Mouse (Mus musculus): ENCODE data around the gene Gm45208. TPM values are rescaled to one million over a fixed set of nuclear protein-coding genes. Genes with fewer than 3 reads are reported as not detected.
"Not testable (repeated sequence)": the region's sequence is repeated elsewhere in the genome, so short reads cannot be mapped to it uniquely, and the experiment has no call there.

The Gm45208 gene
- polyA plus RNA-seq, 1 experiment: not detected

GRCm38 (mm10) chrX:7727176-7727575, 5.1 kb downstream of the Gm45208 start:
- no peak for DNase-seq (ENCODE audit: low spot score)

GRCm38 (mm10) chrX:7728215-7728921, 6.3 kb downstream of the Gm45208 start, which contains the start of gene Praf2:
Gene Praf2 (plus strand): TSS chrX:7728439.
- DNase-seq (ENCODE audit: low spot score): peak; percentile 45

DNA sequence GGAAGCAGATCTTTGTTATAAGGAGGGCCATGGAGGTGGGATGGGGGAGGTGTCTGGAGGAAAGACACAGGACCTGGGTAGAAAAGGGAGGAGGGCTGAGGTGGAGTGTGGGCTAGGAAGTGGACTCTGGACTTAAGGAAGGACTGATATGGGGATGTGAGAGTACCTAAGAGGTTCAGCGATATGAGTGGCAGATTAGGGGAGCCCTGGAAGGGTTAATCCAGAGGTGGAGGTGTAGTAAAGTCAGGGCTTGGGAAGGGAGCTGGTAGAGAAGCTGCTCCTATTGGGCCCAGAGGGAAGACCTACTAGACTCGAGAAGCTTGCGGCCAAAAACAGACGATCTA, 6.8 kb downstream of the Gm45208 start:
- DNase-seq (ENCODE audit: low spot score): no peak

GRCm38 (mm10) chrX:7733571-7734156, 11.6 kb downstream of the Gm45208 start:
- DNase-seq (ENCODE audit: low spot score): peak; percentile 41

GRCm38 (mm10) chrX:7739336-7740081, 17.5 kb downstream of the Gm45208 start:
- DNase-seq (ENCODE audit: low spot score): no peak

DNA sequence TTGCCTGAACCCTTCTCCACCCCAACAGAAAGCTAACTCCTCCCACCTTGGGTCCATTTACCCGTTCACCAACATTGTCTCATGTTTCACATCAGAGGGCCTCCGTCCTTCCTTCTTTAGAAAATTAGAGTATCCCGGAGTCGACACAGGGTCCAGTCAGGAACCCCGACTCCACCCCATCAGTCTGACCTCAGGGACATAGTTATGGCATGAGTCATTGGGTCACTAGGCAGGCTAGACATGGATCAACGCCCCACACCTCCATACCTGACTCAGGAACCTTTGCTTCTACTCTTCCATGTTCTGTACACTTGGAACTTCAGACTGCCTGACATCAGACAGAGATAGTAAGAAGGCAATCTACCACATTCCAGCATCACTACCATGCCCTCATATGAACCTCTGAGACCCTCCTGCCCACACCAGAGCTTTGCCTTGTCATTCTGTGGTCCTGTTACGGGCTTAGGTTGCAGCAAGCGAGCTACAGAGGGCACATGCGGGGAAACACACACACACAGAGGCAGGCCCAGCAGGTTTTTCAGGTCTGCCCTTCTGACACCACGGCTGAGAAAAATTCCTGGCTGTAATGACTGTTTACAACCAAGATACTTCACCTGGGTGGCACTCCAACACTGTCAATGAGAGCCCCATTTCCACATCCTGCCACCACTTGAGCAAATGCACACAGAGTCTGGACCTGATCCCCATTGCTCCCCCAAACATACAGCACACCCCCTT, 18.2 kb downstream of the Gm45208 start:
- no peak for DNase-seq (ENCODE audit: low spot score)

DNA sequence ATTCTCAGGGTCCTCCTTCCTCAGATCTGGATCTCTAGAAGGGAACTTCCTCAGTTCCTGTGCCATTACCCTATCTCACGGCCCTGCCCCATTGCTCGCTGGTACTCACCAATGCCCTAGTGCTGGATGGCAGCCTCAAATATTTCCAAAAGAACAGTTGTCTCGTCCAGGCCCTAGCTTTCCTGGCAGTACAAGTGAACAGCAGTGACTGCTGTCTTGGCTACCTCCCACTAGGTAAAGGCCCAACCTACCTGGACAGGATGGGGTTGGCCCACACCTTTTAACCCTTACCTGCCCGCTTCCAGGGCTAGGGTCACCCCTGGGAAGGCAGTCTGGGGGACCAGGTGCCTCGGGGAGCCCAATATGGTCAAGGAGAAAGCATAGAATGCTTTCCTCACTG, 19.1 kb downstream of the Gm45208 start:
- no peak for DNase-seq (ENCODE audit: low spot score)

DNA sequence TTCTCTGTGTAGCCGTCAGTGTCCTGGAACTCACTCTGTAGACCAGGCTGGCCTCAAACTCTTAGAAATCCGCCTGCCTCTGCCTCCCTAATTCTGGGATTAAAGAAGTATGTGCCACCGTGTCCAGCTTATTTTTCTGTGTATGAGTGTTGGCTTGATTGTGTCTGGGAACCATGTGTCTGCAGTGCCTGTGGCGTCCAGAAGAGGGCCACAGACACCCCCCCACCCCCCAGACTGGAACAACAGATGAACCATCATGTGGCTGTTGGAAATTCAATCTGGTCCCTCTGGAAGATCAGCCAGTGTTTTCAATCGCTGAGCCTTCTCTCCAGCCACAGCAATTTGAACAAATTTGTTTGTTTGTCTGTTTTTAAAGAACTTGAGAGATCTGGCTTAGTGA, 21.4 kb downstream of the Gm45208 start:
- DNase-seq (ENCODE audit: low spot score): no peak

GRCm38 (mm10) chrX:7744940-7745339, 22.9 kb downstream of the Gm45208 start:
- DNase-seq (ENCODE audit: low spot score): no peak

- DNase-seq (ENCODE audit: low spot score): no peak
Observed at GRCm38 (mm10) chrX:7745429-7745828, 23.4 kb downstream of the Gm45208 start.

DNA sequence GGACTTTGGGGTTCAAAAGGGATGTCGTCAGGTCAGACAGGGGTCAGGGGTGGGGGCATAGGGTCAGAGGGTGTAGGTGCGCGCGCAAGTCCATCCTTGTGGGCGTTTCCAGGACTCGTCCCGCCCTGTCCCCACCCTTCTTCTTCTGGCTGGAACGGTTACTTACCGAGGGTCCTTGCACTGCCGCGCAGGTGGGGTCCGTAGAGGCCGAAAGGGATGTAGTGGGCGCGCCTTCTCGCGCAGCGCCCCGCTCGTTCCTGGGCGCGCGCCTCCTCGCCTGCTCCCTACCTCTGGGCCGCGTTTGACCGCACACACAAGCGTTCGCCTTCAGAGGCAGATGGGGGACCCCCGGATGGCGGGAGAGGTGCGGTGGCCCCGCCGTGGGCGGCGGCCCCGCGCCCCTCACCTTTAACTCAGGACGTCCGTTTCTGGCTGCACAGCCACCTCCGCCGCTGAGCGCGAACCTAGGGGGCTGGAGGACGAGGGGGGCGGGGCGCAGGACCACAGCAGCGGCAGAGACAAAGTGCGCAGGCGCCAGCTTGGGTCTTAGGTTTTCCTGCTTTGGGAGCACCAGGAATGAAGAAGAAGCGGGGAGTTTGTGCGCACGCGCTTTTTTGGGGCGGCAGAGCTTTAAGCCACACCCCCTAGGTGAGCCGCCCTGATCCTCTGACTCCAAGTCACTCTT, 28.5 kb downstream of the Gm45208 start, which contains the start of gene Ccdc120:
Ccdc120 (minus strand) TSS at position 474 of the 685 bp plus-strand sequence.
- no peak for DNase-seq (ENCODE audit: low spot score)

- not testable (repeated sequence) for DNase-seq (ENCODE audit: low spot score)
Observed at GRCm38 (mm10) chrX:7753627-7754026, 31.6 kb downstream of the Gm45208 start.

GRCm38 (mm10) chrX:7762137-7762920, 40.3 kb downstream of the Gm45208 start, which contains the start of gene Tfe3:
Gene Tfe3 (plus strand): TSS chrX:7762560.
- peak; percentile 57 for DNase-seq (ENCODE audit: low spot score)

GRCm38 (mm10) chrX:7762921-7763197, 40.8 kb downstream of the Gm45208 start:
- no peak for DNase-seq (ENCODE audit: low spot score)

DNA sequence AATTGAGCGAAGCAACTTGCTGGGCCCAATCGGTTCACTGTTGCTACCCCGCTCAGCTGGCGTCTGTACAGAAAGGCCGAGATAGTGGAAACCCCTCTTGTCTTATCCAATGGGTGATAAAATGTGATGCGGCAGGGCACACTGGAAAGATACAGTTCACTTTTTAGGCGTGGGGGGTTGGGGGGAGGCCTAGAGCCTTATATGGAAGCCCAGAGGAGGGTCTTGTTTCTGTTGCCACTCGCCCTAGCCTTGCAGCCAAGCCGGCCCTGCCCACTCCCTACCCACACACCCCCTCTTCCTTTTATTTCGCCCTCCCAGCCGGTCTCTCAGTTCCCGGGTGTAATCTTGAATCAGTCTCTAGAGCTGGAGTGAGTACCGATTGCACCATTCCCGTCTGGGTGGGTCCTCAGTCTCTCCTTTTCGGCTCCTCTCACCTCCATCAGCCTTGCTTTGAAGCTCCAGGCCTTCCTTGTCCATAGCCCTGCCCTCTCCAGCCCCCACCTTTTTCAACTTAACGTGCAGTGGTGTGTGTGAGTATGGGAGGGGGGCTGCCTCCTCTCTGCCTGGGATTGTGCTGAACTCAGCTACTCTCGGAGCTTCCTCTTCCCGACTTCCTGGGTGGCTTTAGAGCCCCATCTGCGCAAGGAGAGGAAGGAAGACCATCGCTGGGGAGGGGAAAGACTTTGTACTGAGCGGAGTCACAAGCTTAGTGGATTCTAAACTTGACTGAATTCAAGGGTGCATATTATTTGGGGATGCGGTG, 41.8 kb downstream of the Gm45208 start:
- DNase-seq (ENCODE audit: low spot score): no peak

GRCm38 (mm10) chrX:7764657-7765280, 42.7 kb downstream of the Gm45208 start:
- DNase-seq (ENCODE audit: low spot score): no peak

DNA sequence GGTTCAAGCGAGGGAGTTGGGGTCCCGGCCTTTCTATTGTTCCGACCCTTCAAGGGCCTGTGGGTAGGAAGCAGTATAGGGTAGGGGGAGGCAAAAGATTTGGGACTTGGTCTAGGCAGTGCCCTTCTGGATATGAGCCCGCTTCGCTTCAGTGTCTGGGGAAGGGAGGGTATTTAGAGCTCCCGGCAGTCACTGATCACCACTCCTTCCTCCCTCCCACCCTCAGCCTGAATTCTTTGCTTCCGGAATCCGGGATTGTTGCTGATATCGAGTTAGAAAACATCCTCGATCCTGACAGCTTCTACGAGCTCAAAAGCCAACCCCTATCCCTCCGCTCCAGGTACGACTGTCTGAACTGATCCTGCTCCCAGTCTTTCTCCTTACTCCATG, 43.2 kb downstream of the Gm45208 start:
- no peak for DNase-seq (ENCODE audit: low spot score)

DNA sequence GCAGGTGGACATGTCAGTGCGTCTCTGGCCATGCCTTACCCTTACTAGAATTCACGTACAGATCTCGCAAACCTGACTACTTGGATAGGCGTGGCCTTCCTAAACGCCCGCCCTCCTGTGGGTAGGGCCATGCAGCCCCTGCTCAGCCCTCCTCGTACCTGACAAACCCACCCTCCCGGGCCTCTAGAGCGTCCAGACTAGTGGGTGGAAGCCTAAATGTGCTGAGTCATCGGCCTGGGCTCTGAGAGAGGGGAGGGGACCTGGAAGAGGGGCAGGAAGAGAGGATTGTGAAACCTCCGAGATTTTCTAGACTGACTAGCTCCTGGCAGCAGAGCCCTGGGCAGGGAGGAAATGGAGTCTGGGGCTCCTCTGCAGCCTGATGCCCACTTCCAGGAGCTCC, 43.7 kb downstream of the Gm45208 start:
- DNase-seq (ENCODE audit: low spot score): peak; percentile 37

GRCm38 (mm10) chrX:7769302-7770017, 47.4 kb downstream of the Gm45208 start:
- DNase-seq (ENCODE audit: low spot score): no peak

All from urinary bladder, adult 2 months (tissue).